Mouse (Mus musculus) G1E (cell line): Measurements from ENCODE around the gene Zc2hc1c. TPM values are rescaled to one million over a fixed set of nuclear protein-coding genes. Genes with fewer than 3 reads are reported as not detected.

Experiments
- ATAC-seq: 2 replicates; pipeline ENCODE4 v1.8.0; 2016; ENCODE audit warnings: mild to moderate bottlenecking; ENCODE audit not compliant: insufficient number of reproducible peaks, poor library complexity, low FRiP score, severe bottlenecking; ENCODE audit errors: extremely low read depth
- DNase-seq: peaks from one replicate; pipeline ENCODE4 v3.0.0; 2012; ENCODE audit warnings: low spot score
- H3K27me3 ChIP-seq: 2 replicates; pipeline ENCODE4 v1.6.1; 2012; ENCODE audit warnings: mild to moderate bottlenecking, low read length, inconsistent platforms; ENCODE audit not compliant: insufficient read depth
- H3K36me3 ChIP-seq: replicated peaks from 2 replicates; pipeline ENCODE3; 2012; ENCODE audit warnings: mild to moderate bottlenecking, inconsistent platforms
- H3K4me1 ChIP-seq: 2 replicates; pipeline ENCODE4 v1.6.1; 2012; ENCODE audit warnings: low read depth, low read length, inconsistent platforms, mixed read lengths; ENCODE audit not compliant: insufficient read depth
- H3K4me3 ChIP-seq: 2 replicates; pipeline ENCODE4 v1.5.1; 2012; ENCODE audit warnings: low read depth, mild to moderate bottlenecking, inconsistent platforms, low read length, moderate library complexity, mixed read lengths
- H3K9me3 ChIP-seq: replicated peaks from 2 replicates; pipeline ENCODE4 v1.6.1; 2012; ENCODE audit warnings: inconsistent platforms
- CTCF ChIP-seq: IDR thresholded peaks from 2 replicates; pipeline ENCODE4 v1.5.1; 2012; ENCODE audit warnings: low read depth, low read length, inconsistent platforms, mixed read lengths
- GATA1 ChIP-seq: IDR thresholded peaks from 2 replicates; pipeline ENCODE4 v1.6.1; 2012; ENCODE audit warnings: borderline replicate concordance, low read length, inconsistent platforms, mixed read lengths
- GATA2 ChIP-seq: IDR thresholded peaks from 2 replicates; pipeline ENCODE4 v1.6.1; 2012; ENCODE audit warnings: low read depth, low read length, inconsistent platforms, borderline replicate concordance
- POLR2AphosphoS5 ChIP-seq: IDR thresholded peaks from 2 replicates; pipeline ENCODE4 v1.6.1; 2012; ENCODE audit warnings: low read depth, low read length, inconsistent platforms; ENCODE audit not compliant: insufficient replicate concordance
- TAL1 ChIP-seq: conservative IDR thresholded peaks from 2 replicates; pipeline ENCODE4 v1.6.1; 2012; ENCODE audit warnings: low read depth, low read length, inconsistent platforms, mixed read lengths
- polyA plus RNA-seq: library from polyadenylated mRNA; stranded (reverse); fragments of >175 nt; gene quantifications from 2 replicates; pipeline ENCODE4 v1.2.3, GENCODE M21; 2012
- total RNA-seq, 2 experiments: library from RNA; stranded (forward) in 1 of 2; stranded (reverse) in 1 of 2; fragments of 200-1000 nt in 1 of 2; fragments of >200 nt in 1 of 2; fragmentation: Nextera tagmentation in 1 of 2; gene quantifications; 2 replicates each; pipeline ENCODE4 v1.2.3; 2014 to 2017

Zc2hc1c gene
- total and polyA plus RNA-seq, 3 experiments: 0.04 to 1.3 TPM; not detected in 1

GRCm38 (mm10) chr12:85298127-85298834 lies 9.9 kb downstream of the Zc2hc1c start:
- no peak for ATAC-seq
- Histone ChIP-seq H3K9me3 (0 out of 2 replicates have a peak, but pooled peaks cover 6% of the 10 kb centered on the region), H3K4me1 (peaks cover 2% of the 10 kb centered on the region; the same call in 1 of the 2 replicates), H3K27me3 (no peaks in the 10 kb centered on the region; the same call in 1 of the 2 replicates), H3K36me3 (peaks cover 49% of the 10 kb centered on the region), H3K4me3 (no peak overlapping the region)
- no peak for TF ChIP-seq GATA2
- no peak for TF ChIP-seq GATA1
- peak; percentile 11; the same call in 1 of the 2 replicates for TF ChIP-seq POLR2AphosphoS5
- no peak for TF ChIP-seq CTCF
- no peak for TF ChIP-seq TAL1
- DNase-seq: no peak

GRCm38 (mm10) chr12:85298835-85299180 lies 10.4 kb downstream of the Zc2hc1c start:
- H3K4me3 ChIP-seq: no peak overlapping the region
- peaks cover 55% of the 10 kb centered on the region for H3K36me3 ChIP-seq
- DNase-seq: no peak
- H3K27me3 ChIP-seq: no peaks in the 10 kb centered on the region; the same call in 1 of the 2 replicates
- 0 out of 2 replicates have a peak, but pooled peaks cover 5% of the 10 kb centered on the region for H3K9me3 ChIP-seq
- no peak for ATAC-seq
- H3K4me1 ChIP-seq: peaks cover 2% of the 10 kb centered on the region; the same call in 1 of the 2 replicates
- TF ChIP-seq CTCF (no peak), POLR2AphosphoS5 (no peak), GATA1 (no peak), TAL1 (no peak), GATA2 (no peak)

GRCm38 (mm10) chr12:85303256-85303655 lies 14.9 kb downstream of the Zc2hc1c start:
- Histone ChIP-seq H3K27me3 (no peaks in the 10 kb centered on the region), H3K4me3 (no peak overlapping the region), H3K9me3 (no peaks in the 10 kb centered on the region), H3K36me3 (peaks cover 92% of the 10 kb centered on the region), H3K4me1 (peaks cover 16% of the 10 kb centered on the region)
- TF ChIP-seq TAL1 (no peak), GATA1 (no peak), CTCF (no peak), GATA2 (no peak), POLR2AphosphoS5 (no peak)
- ATAC-seq (no peak), DNase-seq (no peak)

GRCm38 (mm10) chr12:85304725-85305124 lies 16.3 kb downstream of the Zc2hc1c start:
- Histone ChIP-seq H3K4me3 (no peak overlapping the region), H3K4me1 (peaks cover 14% of the 10 kb centered on the region), H3K36me3 (peaks cover 96% of the 10 kb centered on the region), H3K27me3 (no peaks in the 10 kb centered on the region), H3K9me3 (no peaks in the 10 kb centered on the region)
- no peak for ATAC-seq
- DNase-seq: no peak
- TF ChIP-seq TAL1 (no peak), GATA2 (no peak), GATA1 (no peak), POLR2AphosphoS5 (no peak), CTCF (no peak)

- peak overlapping the region; percentile 57; the same call in 1 of the 2 replicates for H3K4me3 ChIP-seq
- peak; percentile 48 for ATAC-seq
- TF ChIP-seq POLR2AphosphoS5 (no peak), GATA2 (no peak), GATA1 (no peak), CTCF (peak; percentile 99)
- H3K36me3 ChIP-seq: peaks cover 98% of the 10 kb centered on the region
- DNase-seq: peak; percentile 67
- H3K27me3 ChIP-seq: no peaks in the 10 kb centered on the region
- H3K9me3 ChIP-seq: no peaks in the 10 kb centered on the region
- H3K4me1 ChIP-seq: peaks cover 14% of the 10 kb centered on the region
Measured at GRCm38 (mm10) chr12:85305247-85305892, 17.0 kb downstream of the Zc2hc1c start.

GRCm38 (mm10) chr12:85308651-85309050 lies 20.3 kb downstream of the Zc2hc1c start:
- H3K36me3 ChIP-seq: peaks cover 99% of the 10 kb centered on the region
- H3K4me1 ChIP-seq: peaks cover 14% of the 10 kb centered on the region
- TF ChIP-seq POLR2AphosphoS5 (no peak), GATA2 (no peak), GATA1 (no peak), TAL1 (no peak), CTCF (no peak)
- no peak for DNase-seq
- no peak overlapping the region for H3K4me3 ChIP-seq
- no peaks in the 10 kb centered on the region for H3K27me3 ChIP-seq
- no peak for ATAC-seq
- no peaks in the 10 kb centered on the region for H3K9me3 ChIP-seq
